Mouse (Mus musculus) myocyte (in vitro differentiated cells): ENCODE measurements around the gene Gtf2h1.

ENCODE experiments used
- CEBPB ChIP-seq: IDR thresholded peaks from 2 replicates; pipeline ENCODE4 v1.6.1; 2011; ENCODE audit warnings: mild to moderate bottlenecking, moderate library complexity; ENCODE audit not compliant: poor library complexity, insufficient read depth, severe bottlenecking
- E2F4 ChIP-seq: IDR thresholded peaks from one replicate; pipeline ENCODE4 v1.6.1; 2011; ENCODE audit warnings: mild to moderate bottlenecking, control low read depth, moderate library complexity; ENCODE audit not compliant: insufficient read depth
- MAX ChIP-seq: IDR thresholded peaks from one replicate; pipeline ENCODE4 v1.6.1; 2011; ENCODE audit warnings: low read depth, mild to moderate bottlenecking, control low read depth
- MYOD1 ChIP-seq, 3 experiments: IDR thresholded peaks; one replicate each; pipeline ENCODE4 v1.6.1; 2011; ENCODE audit warnings: control low read depth in 2 of 3, low read depth in 2 of 3, mild to moderate bottlenecking in 2 of 3, moderate library complexity in 1 of 3; ENCODE audit not compliant: insufficient read length in 2 of 3, control insufficient read depth in 1 of 3
- MYOG ChIP-seq, 3 experiments: IDR thresholded peaks; one replicate each; pipeline ENCODE4 v1.6.1; 2011; ENCODE audit warnings: control low read depth in 2 of 3, low read depth in 2 of 3, mild to moderate bottlenecking in 2 of 3; ENCODE audit not compliant: insufficient read length in 2 of 3, control insufficient read depth in 1 of 3, insufficient read depth in 1 of 3
- POLR2A ChIP-seq: IDR thresholded peaks from one replicate; pipeline ENCODE4 v1.6.1; 2011; ENCODE audit warnings: low read depth, mild to moderate bottlenecking, control low read depth, moderate library complexity; ENCODE audit not compliant: insufficient read length
- POLR2AphosphoS2 ChIP-seq: IDR thresholded peaks from one replicate; pipeline ENCODE4 v1.6.1; 2011; ENCODE audit warnings: low read depth, control low read depth; ENCODE audit not compliant: insufficient read length
- REST ChIP-seq: IDR thresholded peaks from one replicate; pipeline ENCODE4 v1.6.1; 2011; ENCODE audit warnings: mild to moderate bottlenecking, control low read depth, moderate library complexity; ENCODE audit not compliant: insufficient read depth, insufficient read length
- SRF ChIP-seq: IDR thresholded peaks from one replicate; pipeline ENCODE4 v1.6.1; 2011; ENCODE audit warnings: low read depth; ENCODE audit not compliant: control insufficient read depth, insufficient read length
- TCF12 ChIP-seq: IDR thresholded peaks from one replicate; pipeline ENCODE4 v1.6.1; 2011; ENCODE audit warnings: mild to moderate bottlenecking, control low read depth; ENCODE audit not compliant: poor library complexity, insufficient read depth, severe bottlenecking
- TCF3 ChIP-seq: IDR thresholded peaks from one replicate; pipeline ENCODE4 v1.6.1; 2011; ENCODE audit warnings: low read depth, control low read depth; ENCODE audit not compliant: insufficient read length
- USF1 ChIP-seq: IDR thresholded peaks from one replicate; pipeline ENCODE4 v1.6.1; 2011; ENCODE audit warnings: low read depth, mild to moderate bottlenecking, control low read depth, moderate library complexity

DNA sequence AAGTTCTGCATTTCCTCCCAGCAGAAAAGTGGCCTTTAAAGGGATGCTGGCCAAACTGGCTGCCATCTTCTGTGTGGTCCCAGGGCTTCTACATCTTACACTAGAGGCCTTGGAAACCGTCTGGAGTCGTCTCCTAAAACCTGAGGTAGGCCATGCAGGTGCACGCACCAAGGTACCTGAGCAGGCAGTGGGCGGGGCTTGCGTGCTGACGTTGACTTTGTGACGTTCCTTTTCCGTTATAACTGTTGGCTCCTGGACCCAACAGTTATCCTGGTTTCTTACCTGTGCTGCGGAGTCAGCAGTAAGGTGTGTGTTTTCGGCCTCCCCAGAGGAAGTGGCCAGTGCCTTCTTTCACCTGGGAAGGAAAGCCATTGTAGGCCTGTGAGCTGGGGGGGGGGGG is 65.1 kb downstream of the Gtf2h1 start, which contains the start of gene Ldhc:
- no peak for TF ChIP-seq E2F4
- TF ChIP-seq POLR2A: no peak
- no peak for TF ChIP-seq USF1
- no peak for TF ChIP-seq TCF3
- no peak for TF ChIP-seq TCF12
- TF ChIP-seq SRF: no peak
- no peak for TF ChIP-seq POLR2AphosphoS2
- TF ChIP-seq MAX: no peak
- TF ChIP-seq MYOG (IDR thresholded peaks at IDR 0.05; ENCODE audit: control insufficient read depth in 1 of 3, insufficient read depth in 1 of 3, insufficient read length in 2 of 3, low read depth in 2 of 3): no peak
- no peak for TF ChIP-seq REST
- TF ChIP-seq MYOD1 (IDR thresholded peaks at IDR 0.05; ENCODE audit: control insufficient read depth in 1 of 3, insufficient read length in 2 of 3, low read depth in 2 of 3): no peak
- no peak for TF ChIP-seq CEBPB
